Mouse (Mus musculus) NIH3T3 (cell line): ENCODE measurements around the gene Olfr738.

Experiments used
- DNase-seq: peaks from one replicate; pipeline ENCODE4 v3.0.0-alpha.2; 2012; ENCODE audit warnings: low read depth

The Olfr738 gene

DNA sequence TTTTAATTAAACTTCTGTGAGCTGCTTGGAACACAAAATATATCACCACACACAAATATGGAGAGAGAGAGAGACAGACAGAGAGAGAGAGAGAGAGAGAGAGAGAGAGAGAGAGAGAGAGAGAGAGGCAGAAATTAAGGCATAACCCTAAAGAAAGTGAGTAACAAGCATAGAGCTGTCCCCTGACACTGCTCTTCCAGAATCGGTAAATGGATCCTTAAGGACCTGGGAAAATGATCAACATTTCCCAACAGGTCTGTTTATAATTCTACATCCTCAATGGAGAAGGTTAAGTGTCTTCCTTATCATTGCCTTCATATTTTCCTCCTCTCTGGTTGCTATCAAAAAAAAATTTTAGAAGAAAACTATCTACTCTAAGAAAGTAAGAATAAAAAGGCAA, at the start of gene Olfr738:
TSS of gene Olfr738 (plus strand) at position 301 of the 400 bp plus-strand sequence.
- no peak for DNase-seq

DNA sequence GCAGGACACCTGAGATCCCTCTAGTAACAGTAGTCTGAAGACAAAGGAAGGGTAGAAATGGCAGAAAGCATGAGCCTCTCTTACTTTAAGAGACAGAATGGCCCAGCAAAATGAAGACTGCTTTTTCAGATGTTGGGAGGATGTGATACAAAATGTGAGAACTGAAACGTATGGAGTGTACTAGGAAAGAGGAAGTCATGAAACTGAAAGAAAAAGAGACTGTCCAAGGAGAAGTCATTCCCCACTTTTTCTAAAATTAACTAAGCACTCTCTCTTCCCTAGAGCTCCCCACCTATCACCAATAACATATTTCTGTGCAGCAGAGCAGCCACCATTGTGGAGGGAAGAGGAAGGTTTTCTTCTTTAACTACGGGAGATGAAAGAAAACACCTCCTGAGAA, 49.8 kb upstream of the Olfr738 start, which contains the start of gene Tlr11:
TSS of gene Tlr11 (plus strand) at position 322 of the 400 bp plus-strand sequence.
- no peak for DNase-seq

DNA sequence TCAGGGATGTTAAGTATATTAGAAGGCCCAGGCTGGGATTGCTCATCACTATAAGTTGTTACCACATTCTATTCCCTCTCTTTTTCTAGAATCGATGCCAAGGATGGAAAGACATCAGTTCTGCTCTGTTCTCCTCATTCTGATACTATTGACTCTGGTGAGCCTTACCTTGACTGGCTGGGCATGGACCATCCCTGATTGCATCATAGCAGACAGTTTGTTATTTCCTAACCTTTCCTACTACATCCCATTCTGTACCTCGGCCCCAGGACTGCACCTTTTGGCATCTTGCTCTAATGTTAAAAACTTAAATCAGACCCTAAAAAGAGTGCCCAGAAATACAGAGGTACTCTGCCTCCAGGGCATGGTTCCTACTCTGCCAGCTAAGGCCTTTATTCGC, 46.9 kb upstream of the Olfr738 start:
- no peak for DNase-seq

DNA sequence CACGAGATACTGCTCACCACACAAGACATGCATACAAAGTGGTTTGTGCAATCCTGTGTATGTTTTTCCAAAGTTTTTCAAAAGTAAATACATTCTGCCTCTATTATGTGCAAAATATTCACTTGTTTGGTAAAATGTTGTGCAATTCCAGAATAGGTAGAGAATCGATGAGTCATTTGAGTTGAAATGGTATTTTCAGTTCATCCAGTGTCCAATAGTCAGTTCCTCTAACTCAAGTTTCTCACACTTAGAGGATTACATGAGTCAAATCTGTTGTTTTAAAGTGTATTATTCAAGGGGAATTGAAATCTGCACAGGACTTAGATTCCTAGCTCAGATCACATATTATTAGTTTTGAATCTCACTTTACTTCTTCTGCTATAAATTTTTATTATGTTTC, 43.8 kb upstream of the Olfr738 start:
- no peak for DNase-seq

DNA sequence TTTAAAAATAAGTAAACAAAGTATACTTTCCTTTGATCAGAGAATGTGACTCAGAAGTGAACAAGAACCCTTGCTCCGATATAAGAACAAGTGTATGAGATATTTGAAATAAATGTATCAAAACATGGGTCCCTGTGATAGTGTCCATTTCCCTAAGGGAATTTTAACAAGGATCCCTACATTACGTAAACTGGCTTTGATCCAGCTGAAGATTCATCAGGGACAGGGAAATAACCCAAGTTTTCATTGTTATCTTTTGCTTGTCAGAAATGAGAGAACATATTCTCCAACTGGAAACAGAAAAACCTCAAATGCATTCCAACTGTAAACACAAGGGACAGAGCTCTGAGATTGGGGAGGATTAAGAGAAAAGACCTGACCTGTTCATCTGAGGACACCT, 26.5 kb upstream of the Olfr738 start, which contains the start of gene Olfr736:
TSS of gene Olfr736 (plus strand) at position 301 of the 400 bp plus-strand sequence.
- DNase-seq, result no peak

DNA sequence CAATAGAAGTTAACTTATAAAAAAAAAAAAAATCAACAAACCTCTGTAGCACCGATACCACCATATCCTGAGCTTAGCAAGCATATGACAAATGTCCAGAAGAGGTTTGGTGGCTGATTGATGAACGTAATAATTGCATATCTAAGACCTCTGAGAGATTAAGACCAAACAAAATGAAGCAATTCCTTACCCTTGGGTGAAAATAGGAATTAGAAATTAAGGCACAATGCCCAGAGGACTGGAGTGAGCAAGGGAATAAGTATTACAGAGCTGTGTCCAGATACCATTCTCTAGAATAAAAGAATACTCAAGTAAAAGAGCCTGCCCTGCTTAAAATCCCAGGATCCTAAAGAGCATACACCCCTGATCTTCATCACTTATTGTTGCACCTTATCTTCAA, 11.0 kb downstream of the Olfr738 start, which contains the start of gene Olfr739:
TSS of gene Olfr739 (plus strand) at position 301 of the 400 bp plus-strand sequence.
- DNase-seq, result no peak

DNA sequence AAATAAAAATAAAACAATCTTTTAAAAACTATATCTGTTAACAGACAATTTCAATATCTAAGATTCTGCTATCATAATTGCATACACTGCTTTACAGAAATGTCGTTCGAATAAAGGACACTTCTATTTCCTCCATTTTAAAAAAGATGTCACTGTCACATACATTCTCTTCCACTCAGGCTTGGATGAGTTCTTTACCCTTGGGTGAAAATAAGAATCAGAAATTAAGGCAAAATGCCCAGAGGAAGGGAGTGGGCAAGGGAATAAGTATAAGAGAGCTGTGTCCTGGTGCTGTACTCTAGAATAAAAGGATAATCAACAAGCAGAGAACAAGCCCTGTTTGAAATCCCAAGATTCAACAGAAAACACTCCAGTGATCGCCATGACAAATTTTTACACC, 37.9 kb downstream of the Olfr738 start, which contains the start of gene Olfr740:
TSS of gene Olfr740 (plus strand) at position 301 of the 400 bp plus-strand sequence.
- no peak for DNase-seq
